Comparison of ENCODE assay signal across 18 mouse cellular contexts in the genomic region with DNA sequence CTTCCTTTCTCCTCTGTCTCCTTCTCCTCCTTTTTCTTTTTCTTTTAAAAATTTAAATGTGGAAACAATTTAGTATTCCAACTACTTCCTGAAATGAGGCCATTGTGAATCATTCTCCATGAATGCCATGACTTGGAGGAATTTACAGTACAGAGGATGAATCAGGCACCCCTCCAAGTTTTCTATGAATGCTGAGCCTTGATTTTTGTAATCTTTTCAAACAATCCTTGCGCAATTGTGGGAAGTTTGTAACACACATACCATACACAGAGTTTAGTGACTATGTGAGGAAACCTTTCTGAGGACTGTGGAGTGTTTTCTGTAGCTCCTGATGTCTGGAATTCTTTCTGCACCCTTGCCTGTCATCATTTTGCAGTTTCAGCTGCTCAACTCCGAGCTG.
DNase-seq lines count a peak whose midpoint lies in the region; ATAC-seq and TF ChIP-seq lines count a peak whose summit lies in the region.
"Had no signal": no experiment of that assay in that cellular context is flagged by ENCODE, and none has a peak within 500 bp of the region (broad histone marks: within the 10 kb centered on the region; RNA-seq: fewer than 3 reads in every experiment).

No protein-coding gene starts in this region.

- no peak for TF ChIP-seq EP300 in lung, postnatal 0 days (IDR thresholded peaks at IDR 0.05)

- no peak overlapping the region for H3K4me3 ChIP-seq in heart, embryonic 10.5 days
- H3K4me3 ChIP-seq in lung, postnatal 0 days (ENCODE audit: low read depth, low read length): no peak overlapping the region
- H3K4me3 ChIP-seq in liver, embryonic 11.5 days (ENCODE audit: low read depth, low read length): no peak overlapping the region
- H3K4me3 ChIP-seq: liver, embryonic 13.5 days; megakaryocyte, embryonic 14.5 days; neural tube, embryonic 13.5 days had no signal

- POLR2A ChIA-PET in Patski (lab: Charles Lee): no interaction called here

- no peaks in the 10 kb centered on the region for H3K9me3 ChIP-seq in heart, embryonic 10.5 days
- H3K9me3 ChIP-seq in lung, postnatal 0 days (ENCODE audit: low read length): no peaks in the 10 kb centered on the region
- H3K9me3 ChIP-seq in liver, embryonic 11.5 days (ENCODE audit: control insufficient read depth, low read length): no peaks in the 10 kb centered on the region
- H3K9me3 ChIP-seq: liver, embryonic 13.5 days; neural tube, embryonic 13.5 days had no signal

- CTCF ChIA-PET in Patski (lab: Charles Lee): interaction anchor here (1.3 to 4.3 kb wide), 2 partner anchors 17 to 87 kb away, joined by 3 to 22 read pairs; no protein-coding TSS in a partner anchor

- H3K4me1 ChIP-seq in heart, embryonic 10.5 days: no peaks in the 10 kb centered on the region
- no peaks in the 10 kb centered on the region for H3K4me1 ChIP-seq in lung, postnatal 0 days (ENCODE audit: insufficient read depth, low read depth, low read length)
- no peaks in the 10 kb centered on the region for H3K4me1 ChIP-seq in liver, embryonic 11.5 days (replicated peaks; ENCODE audit: control insufficient read depth, insufficient read depth, low read length)
- H3K4me1 ChIP-seq: liver, embryonic 13.5 days; megakaryocyte, embryonic 14.5 days; neural tube, embryonic 13.5 days had no signal

- H3K27me3 ChIP-seq in heart, embryonic 10.5 days (ENCODE audit: insufficient read depth, poor library complexity, severe bottlenecking): no peaks in the 10 kb centered on the region
- H3K27me3 ChIP-seq in lung, postnatal 0 days (replicated peaks; ENCODE audit: insufficient read depth, low read length): no peaks in the 10 kb centered on the region
- no peaks in the 10 kb centered on the region for H3K27me3 ChIP-seq in Patski
- no peaks in the 10 kb centered on the region for H3K27me3 ChIP-seq in liver, embryonic 11.5 days (replicated peaks; ENCODE audit: control insufficient read depth, insufficient read depth, low read length)
- H3K27me3 ChIP-seq: liver, embryonic 13.5 days; megakaryocyte, embryonic 14.5 days; neural tube, embryonic 13.5 days had no signal

- no peak overlapping the region for H3K27ac ChIP-seq in heart, embryonic 10.5 days
- H3K27ac ChIP-seq in lung, postnatal 0 days (ENCODE audit: low read length): no peak overlapping the region
- H3K27ac ChIP-seq in liver, embryonic 11.5 days (ENCODE audit: low read depth, low read length): no peak overlapping the region
- H3K27ac ChIP-seq: hindbrain, embryonic 14.5 days; liver, embryonic 13.5 days; neural tube, embryonic 13.5 days had no signal

- H3K9ac ChIP-seq in lung, postnatal 0 days (replicated peaks; ENCODE audit: low read depth): no peak overlapping the region
- no peak overlapping the region for H3K9ac ChIP-seq in liver, embryonic 11.5 days (ENCODE audit: low read depth, low read length)
- H3K9ac ChIP-seq: hindbrain, embryonic 14.5 days; liver, embryonic 13.5 days; neural tube, embryonic 13.5 days had no signal

- 0 out of 2 replicates have a peak, but pooled peaks have one; percentile 30 for ATAC-seq in lung, postnatal 0 days
- ATAC-seq in Patski: peak; percentile 93
- ATAC-seq in liver, embryonic 11.5 days (replicated peaks; ENCODE audit: low FRiP score): no peak
- ATAC-seq: intestine, embryonic 16.5 days had no signal

- in situ Hi-C loops in Patski (cut with MboI; ENCODE audit: low pct_unique_long_range_greater_than_20kb): loop anchor here (25.0 kb wide), 1 partner anchor 388 kb away; a partner anchor contains a TSS

- no peak for TF ChIP-seq CTCF in lung, postnatal 0 days (IDR thresholded peaks at IDR 0.05)
- TF ChIP-seq CTCF in Patski (IDR thresholded peaks at IDR 0.05): no peak

- H3K4me2 ChIP-seq in lung, postnatal 0 days (replicated peaks; ENCODE audit: low read depth, low read length): no peak overlapping the region
- H3K4me2 ChIP-seq in liver, embryonic 11.5 days: no peak overlapping the region
- H3K4me2 ChIP-seq: hindbrain, embryonic 14.5 days; liver, embryonic 13.5 days; neural tube, embryonic 13.5 days had no signal

- peak; percentile 19 for DNase-seq in heart, adult 11 months
- DNase-seq in heart, embryonic 10.5 days (ENCODE audit: low spot score): no peak
- DNase-seq in lung, postnatal 0 days (ENCODE audit: low spot score): peak; percentile 79
- DNase-seq in lung, adult 18-20 months: no peak
- peak; percentile 92 for DNase-seq in Patski (ENCODE audit: low read depth, low spot score)
- peak; percentile 10 for DNase-seq in lung, postnatal 36 days
- no peak for DNase-seq in liver, embryonic 11.5 days (ENCODE audit: low spot score)
- no peak for DNase-seq in natural killer cell, adult 2 months (ENCODE audit: low spot score in 2 of 2)
- DNase-seq: cerebellum, adult 9-11 months; embryo, embryonic 11 days; kidney, postnatal 10 days; layer of hippocampus, adult 9-11 months; liver, embryonic 13.5 days; thymus, postnatal 36 days had no signal

- H3K36me3 ChIP-seq in heart, embryonic 10.5 days: no peaks in the 10 kb centered on the region
- H3K36me3 ChIP-seq in lung, postnatal 0 days (ENCODE audit: insufficient read depth, low read length): no peaks in the 10 kb centered on the region
- H3K36me3 ChIP-seq in liver, embryonic 11.5 days (ENCODE audit: control insufficient read depth, insufficient read depth, low read length): no peaks in the 10 kb centered on the region
- H3K36me3 ChIP-seq: liver, embryonic 13.5 days; neural tube, embryonic 13.5 days had no signal

- WGBS in heart, embryonic 10.5 days: 48% methylated on average over 2 of the region's 2 CpGs
- WGBS in lung, postnatal 0 days: 36% methylated on average over 2 of the region's 2 CpGs
- WGBS in liver, embryonic 11.5 days: 69% methylated on average over 2 of the region's 2 CpGs

Comparison
In these comparisons a context has a peak if more than half of its experiments do, and no peak if none do; other contexts are left out.
1. DNase-seq: peak in heart, adult 11 months (single experiment), lung, postnatal 0 days (single experiment), Patski (single experiment) and lung, postnatal 36 days (single experiment); none in heart, embryonic 10.5 days (single experiment), lung, adult 18-20 months (0 of 2), liver, embryonic 11.5 days (single experiment) and natural killer cell, adult 2 months (0 of 2).